Mouse (Mus musculus): ENCODE data around the gene Dock9. TPM values are rescaled to one million over a fixed set of nuclear protein-coding genes. Genes with fewer than 3 reads are reported as not detected.

The Dock9 gene
- polyA plus RNA-seq, 1 experiment from 2014 or later = 9.7 TPM

- H3K36me3 ChIP-seq = peaks cover 6% of the 10 kb centered on the region; the same call in 1 of the 2 replicates
- H3K9ac ChIP-seq (replicated peaks) = no peak overlapping the region
- no peaks in the 10 kb centered on the region for H3K27me3 ChIP-seq (replicated peaks)
- H3K4me1 ChIP-seq = 0 out of 2 replicates have a peak, but pooled peaks cover 5% of the 10 kb centered on the region
- H3K4me2 ChIP-seq = no peak overlapping the region
- no peak overlapping the region for H3K4me3 ChIP-seq (replicated peaks)
- no peak for ATAC-seq (ENCODE audit: low FRiP score)
- H3K27ac ChIP-seq (replicated peaks) = no peak overlapping the region
- no peaks in the 10 kb centered on the region for H3K9me3 ChIP-seq (replicated peaks)
- 89% methylated on average over 4 of the region's 4 CpGs for WGBS
Measured at GRCm38 (mm10) chr14:121612926-121613325, 184.7 kb downstream of the Dock9 start.

GRCm38 (mm10) chr14:121611533-121611932 lies 186.1 kb downstream of the Dock9 start:
- H3K4me1 ChIP-seq = 0 out of 2 replicates have a peak, but pooled peaks cover 5% of the 10 kb centered on the region
- H3K4me2 ChIP-seq = no peak overlapping the region
- 0 out of 2 replicates have a peak, but pooled peaks cover 3% of the 10 kb centered on the region for H3K36me3 ChIP-seq
- no peaks in the 10 kb centered on the region for H3K27me3 ChIP-seq (replicated peaks)
- no peak for ATAC-seq (ENCODE audit: low FRiP score)
- no peak overlapping the region for H3K9ac ChIP-seq (replicated peaks)
- WGBS = 80% methylated on average over 4 of the region's 4 CpGs
- no peak overlapping the region for H3K4me3 ChIP-seq (replicated peaks)
- H3K9me3 ChIP-seq (replicated peaks) = no peaks in the 10 kb centered on the region
- H3K27ac ChIP-seq (replicated peaks) = no peak overlapping the region

DNA sequence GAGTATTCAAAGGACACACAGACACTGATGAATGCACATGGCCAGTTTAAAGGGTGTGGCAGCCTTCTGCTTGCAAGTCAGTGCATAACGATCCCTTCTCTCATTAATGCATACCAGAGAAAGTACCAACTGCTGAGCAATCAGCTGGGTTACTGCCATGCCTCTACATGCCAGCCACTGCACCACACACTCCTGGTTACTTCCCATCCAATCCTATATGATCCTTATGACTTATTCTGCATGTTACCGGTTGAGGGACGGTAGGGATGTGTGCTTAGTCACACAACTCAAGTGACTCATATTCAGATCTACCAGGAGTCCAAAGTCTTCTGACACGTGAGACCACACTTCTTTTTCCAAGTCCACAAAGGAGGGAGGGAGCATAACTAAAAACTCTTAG lies 186.5 kb downstream of the Dock9 start:
- Histone ChIP-seq H3K4me3 (replicated peaks) (no peak overlapping the region), H3K9ac (replicated peaks) (no peak overlapping the region), H3K36me3 (0 out of 2 replicates have a peak, but pooled peaks cover 3% of the 10 kb centered on the region), H3K4me1 (0 out of 2 replicates have a peak, but pooled peaks cover 5% of the 10 kb centered on the region), H3K4me2 (no peak overlapping the region), H3K27ac (replicated peaks) (no peak overlapping the region), H3K9me3 (replicated peaks) (no peaks in the 10 kb centered on the region), H3K27me3 (replicated peaks) (no peaks in the 10 kb centered on the region)
- no peak for ATAC-seq (ENCODE audit: low FRiP score)
- 83% methylated on average over 4 of the region's 4 CpGs for WGBS

DNA sequence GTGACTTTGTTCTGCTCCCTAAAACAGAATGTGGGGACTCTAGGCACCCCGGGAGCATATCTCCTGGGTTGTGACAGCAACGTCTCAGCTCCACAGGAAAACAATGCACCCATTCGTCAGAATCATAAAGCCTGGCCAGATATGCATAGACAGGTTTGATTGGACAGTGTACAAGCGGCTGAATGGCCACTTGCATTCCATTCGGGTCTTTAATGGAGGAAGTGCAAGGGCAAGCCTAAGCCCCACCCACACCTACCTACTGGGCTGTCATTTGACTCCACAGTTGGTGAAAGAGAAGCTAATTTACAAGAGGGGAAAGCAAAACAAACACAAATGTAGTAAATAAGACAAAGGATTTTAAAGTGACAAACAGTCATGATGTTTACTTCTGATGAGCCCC lies 189.1 kb downstream of the Dock9 start:
- no peak overlapping the region for H3K9ac ChIP-seq (replicated peaks)
- H3K4me3 ChIP-seq (replicated peaks) = no peak overlapping the region
- H3K36me3 ChIP-seq = 0 out of 2 replicates have a peak, but pooled peaks cover 3% of the 10 kb centered on the region
- no peak overlapping the region for H3K27ac ChIP-seq (replicated peaks)
- WGBS = 20% methylated on average over 5 of the region's 5 CpGs
- no peak overlapping the region for H3K4me2 ChIP-seq
- H3K9me3 ChIP-seq (replicated peaks) = no peaks in the 10 kb centered on the region
- ATAC-seq (ENCODE audit: low FRiP score) = no peak
- no peaks in the 10 kb centered on the region for H3K27me3 ChIP-seq (replicated peaks)
- 0 out of 2 replicates have a peak, but pooled peaks cover 2% of the 10 kb centered on the region for H3K4me1 ChIP-seq

DNA sequence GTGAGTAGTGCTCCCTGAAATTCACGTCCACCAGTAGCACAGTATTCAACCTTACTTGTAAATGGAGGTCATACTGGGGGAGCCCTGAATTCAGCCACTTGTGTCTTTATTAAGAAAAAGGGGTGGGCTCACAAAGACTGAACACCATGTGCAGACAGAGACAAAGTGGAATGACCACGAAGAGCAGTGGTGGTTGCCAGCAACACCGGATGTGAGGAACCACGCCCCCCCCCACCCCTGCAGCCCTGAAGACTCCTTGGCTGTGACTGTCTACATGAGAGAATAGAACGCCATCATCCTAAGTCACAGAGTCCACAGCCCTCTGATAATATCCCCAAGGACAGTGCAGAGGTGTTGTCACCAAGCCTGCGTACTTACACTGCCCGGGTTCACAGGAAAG lies 191.2 kb downstream of the Dock9 start:
- H3K4me2 ChIP-seq = no peak overlapping the region
- no peak overlapping the region for H3K4me3 ChIP-seq (replicated peaks)
- H3K27me3 ChIP-seq (replicated peaks) = no peaks in the 10 kb centered on the region
- 86% methylated on average over 7 of the region's 7 CpGs for WGBS
- H3K27ac ChIP-seq (replicated peaks) = no peak overlapping the region
- no peak for ATAC-seq (ENCODE audit: low FRiP score)
- no peaks in the 10 kb centered on the region for H3K4me1 ChIP-seq
- peaks cover 3% of the 10 kb centered on the region; the same call in 1 of the 2 replicates for H3K36me3 ChIP-seq
- no peak overlapping the region for H3K9ac ChIP-seq (replicated peaks)
- no peaks in the 10 kb centered on the region for H3K9me3 ChIP-seq (replicated peaks)

- H3K9ac ChIP-seq (replicated peaks) = no peak overlapping the region
- H3K4me2 ChIP-seq = no peak overlapping the region
- WGBS = 79% methylated on average over 7 of the region's 7 CpGs
- no peak overlapping the region for H3K27ac ChIP-seq (replicated peaks)
- H3K4me1 ChIP-seq = no peaks in the 10 kb centered on the region
- H3K9me3 ChIP-seq (replicated peaks) = no peaks in the 10 kb centered on the region
- H3K27me3 ChIP-seq (replicated peaks) = no peaks in the 10 kb centered on the region
- H3K4me3 ChIP-seq (replicated peaks) = no peak overlapping the region
- H3K36me3 ChIP-seq = peaks cover 5% of the 10 kb centered on the region
- no peak for ATAC-seq (ENCODE audit: low FRiP score)
Measured at GRCm38 (mm10) chr14:121605260-121605659, 192.4 kb downstream of the Dock9 start.

GRCm38 (mm10) chr14:121604565-121604964 lies 193.1 kb downstream of the Dock9 start:
- 64% methylated on average over 4 of the region's 4 CpGs for WGBS
- Histone ChIP-seq H3K4me2 (no peak overlapping the region), H3K4me1 (no peaks in the 10 kb centered on the region), H3K36me3 (peaks cover 5% of the 10 kb centered on the region), H3K27me3 (replicated peaks) (no peaks in the 10 kb centered on the region), H3K9me3 (replicated peaks) (no peaks in the 10 kb centered on the region), H3K9ac (replicated peaks) (no peak overlapping the region), H3K27ac (replicated peaks) (no peak overlapping the region), H3K4me3 (replicated peaks) (no peak overlapping the region)
- ATAC-seq (ENCODE audit: low FRiP score) = no peak

DNA sequence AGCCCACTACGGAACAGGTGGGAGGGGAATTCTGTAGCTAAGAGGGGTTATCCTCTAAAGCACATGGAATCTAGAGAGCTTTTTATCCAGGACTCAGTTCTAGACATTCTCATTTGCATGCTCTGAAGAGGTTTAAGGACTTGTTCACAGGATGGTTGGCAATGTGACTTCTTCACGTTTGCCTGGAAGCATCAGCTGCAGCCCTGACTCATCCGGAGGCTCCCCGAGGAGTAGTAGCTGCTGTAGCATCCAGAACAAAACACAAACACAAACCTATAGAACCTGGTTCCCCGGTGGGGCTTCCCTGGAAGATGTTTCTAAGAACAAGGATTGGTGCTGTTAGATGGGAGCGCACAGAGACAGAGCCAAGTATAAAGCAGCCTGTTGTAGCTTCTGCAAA lies 195.0 kb downstream of the Dock9 start:
- 75% methylated on average over 6 of the region's 6 CpGs for WGBS
- no peaks in the 10 kb centered on the region for H3K4me1 ChIP-seq

GRCm38 (mm10) chr14:121600538-121600937 lies 197.1 kb downstream of the Dock9 start:
- no peak overlapping the region for H3K9ac ChIP-seq (replicated peaks)
- no peaks in the 10 kb centered on the region for H3K27me3 ChIP-seq (replicated peaks)
- no peaks in the 10 kb centered on the region for H3K4me1 ChIP-seq
- H3K4me3 ChIP-seq (replicated peaks) = no peak overlapping the region
- H3K36me3 ChIP-seq = peaks cover 2% of the 10 kb centered on the region
- ATAC-seq (ENCODE audit: low FRiP score) = no peak
- H3K9me3 ChIP-seq (replicated peaks) = no peaks in the 10 kb centered on the region
- WGBS = 94% methylated on average over 4 of the region's 4 CpGs
- no peak overlapping the region for H3K27ac ChIP-seq (replicated peaks)
- H3K4me2 ChIP-seq = no peak overlapping the region

More for the DNA sequence above, 195.0 kb downstream of the Dock9 start:
- Histone ChIP-seq H3K27ac (replicated peaks) (no peak overlapping the region), H3K9me3 (replicated peaks) (no peaks in the 10 kb centered on the region), H3K27me3 (replicated peaks) (no peaks in the 10 kb centered on the region), H3K4me3 (replicated peaks) (no peak overlapping the region), H3K9ac (replicated peaks) (no peak overlapping the region), H3K4me2 (no peak overlapping the region), H3K36me3 (peaks cover 2% of the 10 kb centered on the region)
- ATAC-seq (ENCODE audit: low FRiP score) = no peak

GRCm38 (mm10) chr14:121597073-121597472 lies 200.6 kb downstream of the Dock9 start:
- peaks cover 2% of the 10 kb centered on the region for H3K36me3 ChIP-seq
- H3K9me3 ChIP-seq (replicated peaks) = no peaks in the 10 kb centered on the region
- ATAC-seq (ENCODE audit: low FRiP score) = no peak
- WGBS = 92% methylated on average over 6 of the region's 6 CpGs
- H3K4me1 ChIP-seq = no peaks in the 10 kb centered on the region
- H3K4me2 ChIP-seq = no peak overlapping the region
- no peak overlapping the region for H3K9ac ChIP-seq (replicated peaks)
- no peaks in the 10 kb centered on the region for H3K27me3 ChIP-seq (replicated peaks)
- no peak overlapping the region for H3K27ac ChIP-seq (replicated peaks)
- H3K4me3 ChIP-seq (replicated peaks) = no peak overlapping the region

- no peak overlapping the region for H3K4me2 ChIP-seq
- H3K27ac ChIP-seq (replicated peaks) = no peak overlapping the region
- H3K4me1 ChIP-seq = no peaks in the 10 kb centered on the region
- H3K27me3 ChIP-seq (replicated peaks) = no peaks in the 10 kb centered on the region
- H3K36me3 ChIP-seq = peaks cover 2% of the 10 kb centered on the region
- H3K9me3 ChIP-seq (replicated peaks) = no peaks in the 10 kb centered on the region
- H3K9ac ChIP-seq (replicated peaks) = no peak overlapping the region
- no peak for ATAC-seq (ENCODE audit: low FRiP score)
- 83% methylated on average over 9 of the region's 9 CpGs for whole genome bisulfite sequencing
- H3K4me3 ChIP-seq (replicated peaks) = no peak overlapping the region
Measured at GRCm38 (mm10) chr14:121596631-121597030, 201.0 kb downstream of the Dock9 start.

DNA sequence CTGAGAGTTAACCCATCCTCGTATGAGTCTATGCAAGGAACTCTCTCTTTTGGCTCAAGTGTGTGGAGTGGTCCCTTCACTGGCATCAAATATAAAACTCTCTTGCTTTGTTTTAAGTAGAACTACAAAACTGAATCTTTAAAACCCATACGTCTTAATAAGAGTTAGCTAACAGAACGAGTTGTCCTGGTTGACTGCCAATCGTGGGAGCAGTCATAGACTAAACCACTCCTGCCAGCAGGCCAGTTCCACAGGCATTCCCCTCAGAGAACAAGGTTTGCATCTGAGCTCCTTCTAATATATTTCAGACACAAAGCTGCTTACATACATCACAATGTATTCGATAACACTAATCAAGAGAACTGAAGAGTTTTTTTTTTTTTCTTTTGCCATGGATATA lies 203.0 kb downstream of the Dock9 start:
- Histone ChIP-seq H3K4me2 (no peak overlapping the region), H3K4me3 (replicated peaks) (no peak overlapping the region), H3K27me3 (replicated peaks) (no peaks in the 10 kb centered on the region), H3K27ac (replicated peaks) (no peak overlapping the region), H3K4me1 (no peaks in the 10 kb centered on the region), H3K36me3 (no peaks in the 10 kb centered on the region), H3K9ac (replicated peaks) (no peak overlapping the region), H3K9me3 (replicated peaks) (no peaks in the 10 kb centered on the region)
- WGBS = 92% methylated on average over 5 of the region's 5 CpGs
- ATAC-seq (ENCODE audit: low FRiP score) = no peak
